Mouse (Mus musculus): ENCODE measurements around the gene Sgce.

DNA sequence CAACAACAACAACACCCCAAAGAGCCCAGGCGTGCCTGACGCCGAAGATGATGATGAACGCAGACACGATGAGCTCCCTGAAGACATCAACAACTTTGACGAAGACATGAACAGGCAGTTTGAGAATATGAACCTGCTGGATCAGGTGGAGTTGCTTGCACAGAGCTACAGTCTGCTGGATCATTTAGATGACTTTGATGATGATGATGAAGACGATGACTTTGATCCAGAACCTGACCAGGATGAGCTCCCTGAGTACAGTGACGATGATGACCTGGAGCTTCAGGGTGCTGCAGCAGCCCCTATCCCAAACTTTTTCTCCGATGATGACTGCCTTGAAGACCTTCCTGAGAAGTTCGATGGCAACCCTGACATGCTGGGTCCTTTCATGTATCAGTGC, 7.3 kb upstream of the Sgce start:
- TF ChIP-seq MAX (IDR thresholded peaks at IDR 0.05) (no peak), CTCF (IDR thresholded peaks at IDR 0.05; ENCODE audit: control insufficient read depth, insufficient read depth, insufficient read length) (no peak), USF1 (IDR thresholded peaks at IDR 0.05; ENCODE audit: low read depth) (no peak), MYOD1 (IDR thresholded peaks at IDR 0.05; ENCODE audit: control insufficient read depth, insufficient read length, low read depth) (no peak)
